Mouse (Mus musculus) embryonic facial prominence, embryonic 11.5 days (tissue): ENCODE results near the gene Tmem63c. TPM values are rescaled to one million over a fixed set of nuclear protein-coding genes. Genes with fewer than 3 reads are reported as not detected.

Experiments
- ATAC-seq: fragments of 200-750 bp; cut with Nextera tagmentation; replicated peaks from 2 replicates; pipeline ENCODE4 v1.8.0; 2017; ENCODE audit warnings: low read depth; ENCODE audit not compliant: insufficient number of reproducible peaks, low FRiP score, low TSS enrichment
- DNase-seq: peaks from one replicate; pipeline ENCODE4 v3.0.0-alpha.2; 2015; ENCODE audit warnings: low spot score
- H3K27ac ChIP-seq: fragments of 300-500 bp; sonication (generic); replicated peaks from 2 replicates; pipeline ENCODE4 v1.5.1; 2014; ENCODE audit warnings: mild to moderate bottlenecking, low read depth, low read length, control low read depth
- H3K27me3 ChIP-seq: fragments of 300-500 bp; sonication (generic); 2 replicates; pipeline ENCODE4 v1.6.1; 2014; ENCODE audit warnings: mild to moderate bottlenecking, low read length, moderate library complexity, mixed read lengths; ENCODE audit not compliant: control insufficient read depth, insufficient read depth
- H3K36me3 ChIP-seq: fragments of 300-500 bp; sonication (generic); replicated peaks from 2 replicates; pipeline ENCODE4 v1.6.1; 2014; ENCODE audit warnings: low read depth, mild to moderate bottlenecking, low read length, moderate library complexity, mixed read lengths; ENCODE audit not compliant: control insufficient read depth, insufficient read depth
- H3K4me1 ChIP-seq: fragments of 300-500 bp; sonication (generic); 2 replicates; pipeline ENCODE4 v1.6.1; 2014; ENCODE audit warnings: low read length, mixed read lengths; ENCODE audit not compliant: control insufficient read depth, insufficient read depth
- H3K4me2 ChIP-seq: fragments of 300-500 bp; sonication (generic); 2 replicates; pipeline ENCODE4 v1.6.1; 2014; ENCODE audit warnings: low read depth, mild to moderate bottlenecking, control low read depth, low read length, moderate library complexity
- H3K4me3 ChIP-seq: fragments of 300-500 bp; sonication (generic); 2 replicates; pipeline ENCODE4 v1.5.1; 2014; ENCODE audit warnings: low read depth, low read length, control low read depth
- H3K9ac ChIP-seq: fragments of 300-500 bp; sonication (generic); replicated peaks from 2 replicates; pipeline ENCODE4 v1.6.1; 2014; ENCODE audit warnings: mild to moderate bottlenecking, control low read depth, low read length
- H3K9me3 ChIP-seq: fragments of 300-500 bp; sonication (generic); replicated peaks from 2 replicates; pipeline ENCODE4 v1.6.1; 2016; ENCODE audit warnings: mild to moderate bottlenecking, low read length, inconsistent platforms, mixed read lengths; ENCODE audit not compliant: control insufficient read depth
- WGBS: fragments of 180-500 bp; shearing (Covaris S2); extraction: QIAGEN DNeasy Blood & Tissue Kit; methylation state at CpG from one replicate; pipeline ENCODE4 v1.1.7; 2014; 5-methylcytosine and 5-hydroxymethylcytosine counted together
- polyA plus RNA-seq: library from polyadenylated mRNA; unstranded; fragments of >200 nt; fragmentation: Nextera tagmentation; extraction: Ambion mirVana; gene quantifications from 2 replicates; pipeline ENCODE4 v1.2.1, GENCODE M21; 2014

Gene Tmem63c
- polyA plus RNA-seq, 1 experiment from 2014 or later = 0.14 TPM

- Histone ChIP-seq H3K27me3 (no peaks in the 10 kb centered on the region), H3K9ac (no peak overlapping the region), H3K4me3 (no peak overlapping the region), H3K4me2 (no peak overlapping the region), H3K36me3 (no peaks in the 10 kb centered on the region), H3K27ac (no peak overlapping the region), H3K4me1 (no peaks in the 10 kb centered on the region), H3K9me3 (no peaks in the 10 kb centered on the region)
- DNase-seq (no peak), ATAC-seq (no peak)
- 85% methylated on average over 2 of the region's 2 CpGs for WGBS
Measured at GRCm38 (mm10) chr12:87091916-87092315, 70.8 kb downstream of the Tmem63c start.

GRCm38 (mm10) chr12:87093249-87093648, 72.1 kb downstream of the Tmem63c start:
- WGBS = 70% methylated on average over 4 of the region's 4 CpGs
- Histone ChIP-seq H3K9ac (no peak overlapping the region), H3K36me3 (no peaks in the 10 kb centered on the region), H3K27ac (no peak overlapping the region), H3K4me2 (no peak overlapping the region), H3K9me3 (no peaks in the 10 kb centered on the region), H3K4me3 (no peak overlapping the region), H3K4me1 (no peaks in the 10 kb centered on the region), H3K27me3 (no peaks in the 10 kb centered on the region)
- ATAC-seq = no peak
- DNase-seq = no peak

GRCm38 (mm10) chr12:87093671-87094070, 72.5 kb downstream of the Tmem63c start:
- H3K4me3 ChIP-seq = no peak overlapping the region
- H3K27me3 ChIP-seq = no peaks in the 10 kb centered on the region
- H3K9me3 ChIP-seq = no peaks in the 10 kb centered on the region
- no peak for ATAC-seq
- H3K4me1 ChIP-seq = no peaks in the 10 kb centered on the region
- no peak overlapping the region for H3K27ac ChIP-seq
- no peaks in the 10 kb centered on the region for H3K36me3 ChIP-seq
- H3K9ac ChIP-seq = no peak overlapping the region
- DNase-seq = no peak
- H3K4me2 ChIP-seq = no peak overlapping the region
- WGBS = 69% methylated on average over 6 of the region's 6 CpGs

- Histone ChIP-seq H3K9ac (no peak overlapping the region), H3K4me1 (peaks cover 4% of the 10 kb centered on the region), H3K4me3 (no peak overlapping the region), H3K36me3 (no peaks in the 10 kb centered on the region), H3K4me2 (no peak overlapping the region), H3K9me3 (no peaks in the 10 kb centered on the region), H3K27me3 (peaks cover 14% of the 10 kb centered on the region), H3K27ac (no peak overlapping the region)
- no peak for DNase-seq
- no peak for ATAC-seq
- 83% methylated on average over 4 of the region's 4 CpGs for WGBS
Measured at GRCm38 (mm10) chr12:87100331-87100730, 79.2 kb downstream of the Tmem63c start.

- ATAC-seq (peak; percentile 56), DNase-seq (peak; percentile 5)
- 3% methylated on average over 31 of the region's 32 CpGs for WGBS
- peaks cover 14% of the 10 kb centered on the region for H3K27me3 ChIP-seq
- peaks cover 4% of the 10 kb centered on the region for H3K4me1 ChIP-seq
- peak within 1 kb of the TSS; percentile 46 for H3K4me2 ChIP-seq
- H3K27ac ChIP-seq = no peak within 1 kb of the TSS
- H3K9me3 ChIP-seq = no peaks in the 10 kb centered on the region
- H3K4me3 ChIP-seq = peak within 1 kb of the TSS; percentile 21
- no peaks in the 10 kb centered on the region for H3K36me3 ChIP-seq
- H3K9ac ChIP-seq = no peak within 1 kb of the TSS
Measured at GRCm38 (mm10) chr12:87102165-87102631, 81.1 kb downstream of the Tmem63c start, which contains the start of gene Ngb. TSS of gene Ngb (minus strand) at chr12:87102539.

- Histone ChIP-seq H3K9me3 (no peaks in the 10 kb centered on the region), H3K4me3 (no peak overlapping the region), H3K36me3 (no peaks in the 10 kb centered on the region), H3K27me3 (peaks cover 14% of the 10 kb centered on the region), H3K9ac (no peak overlapping the region), H3K4me1 (peaks cover 4% of the 10 kb centered on the region), H3K27ac (no peak overlapping the region), H3K4me2 (no peak overlapping the region)
- 91% methylated on average over 4 of the region's 4 CpGs for WGBS
- DNase-seq = no peak
- no peak for ATAC-seq
Measured at GRCm38 (mm10) chr12:87103471-87103870, 82.3 kb downstream of the Tmem63c start.

- ATAC-seq (no peak), DNase-seq (no peak)
- H3K9me3 ChIP-seq = no peaks in the 10 kb centered on the region
- H3K9ac ChIP-seq = no peak overlapping the region
- H3K36me3 ChIP-seq = no peaks in the 10 kb centered on the region
- no peak overlapping the region for H3K4me3 ChIP-seq
- no peak overlapping the region for H3K4me2 ChIP-seq
- no peak overlapping the region for H3K27ac ChIP-seq
- WGBS = 86% methylated on average over 4 of the region's 4 CpGs
- H3K4me1 ChIP-seq = peaks cover 4% of the 10 kb centered on the region
- H3K27me3 ChIP-seq = peaks cover 14% of the 10 kb centered on the region
Measured at GRCm38 (mm10) chr12:87104796-87105195, 83.7 kb downstream of the Tmem63c start.

- ATAC-seq = no peak
Measured at GRCm38 (mm10) chr12:87107357-87107977, 86.3 kb downstream of the Tmem63c start.

More at GRCm38 (mm10) chr12:87107357-87107977, 86.3 kb downstream of the Tmem63c start:
- no peak overlapping the region for H3K27ac ChIP-seq
- H3K4me3 ChIP-seq = no peak overlapping the region
- no peaks in the 10 kb centered on the region for H3K36me3 ChIP-seq
- H3K27me3 ChIP-seq = peaks cover 4% of the 10 kb centered on the region
- no peaks in the 10 kb centered on the region for H3K4me1 ChIP-seq
- H3K9ac ChIP-seq = no peak overlapping the region
- H3K4me2 ChIP-seq = no peak overlapping the region
- H3K9me3 ChIP-seq = no peaks in the 10 kb centered on the region
- DNase-seq = no peak
- 24% methylated on average over 3 of the region's 3 CpGs for WGBS
